Mouse (Mus musculus) lung, postnatal 0 days (tissue): ENCODE data around the gene Eml3.

Experiments used
- CTCF ChIP-seq: IDR thresholded peaks from 2 replicates; pipeline ENCODE4 v1.5.1; 2016; ENCODE audit warnings: antibody characterized with exemption, mild to moderate bottlenecking
- EP300 ChIP-seq: IDR thresholded peaks from 2 replicates; pipeline ENCODE4 v1.6.1; 2016; ENCODE audit warnings: antibody characterized with exemption, mild to moderate bottlenecking, control low read depth

GRCm38 (mm10) chr19:8895397-8895960, 33.9 kb upstream of the Eml3 start:
- TF ChIP-seq CTCF (no peak), EP300 (no peak)
